Mouse (Mus musculus) c-Kit-positive CD71-positive TER-119-negative erythroid progenitor cells, embryonic 14.5 days (primary cell): ENCODE data around the gene Fastk.
"Not testable (repeated sequence)": the region's sequence is repeated elsewhere in the genome, so short reads cannot be mapped to it uniquely, and the experiment has no call there.

ENCODE experiments used
- DNase-seq: peaks from one replicate; pipeline ENCODE4 v3.0.0-alpha.2; 2013; ENCODE audit warnings: low read depth

Gene Fastk

DNA sequence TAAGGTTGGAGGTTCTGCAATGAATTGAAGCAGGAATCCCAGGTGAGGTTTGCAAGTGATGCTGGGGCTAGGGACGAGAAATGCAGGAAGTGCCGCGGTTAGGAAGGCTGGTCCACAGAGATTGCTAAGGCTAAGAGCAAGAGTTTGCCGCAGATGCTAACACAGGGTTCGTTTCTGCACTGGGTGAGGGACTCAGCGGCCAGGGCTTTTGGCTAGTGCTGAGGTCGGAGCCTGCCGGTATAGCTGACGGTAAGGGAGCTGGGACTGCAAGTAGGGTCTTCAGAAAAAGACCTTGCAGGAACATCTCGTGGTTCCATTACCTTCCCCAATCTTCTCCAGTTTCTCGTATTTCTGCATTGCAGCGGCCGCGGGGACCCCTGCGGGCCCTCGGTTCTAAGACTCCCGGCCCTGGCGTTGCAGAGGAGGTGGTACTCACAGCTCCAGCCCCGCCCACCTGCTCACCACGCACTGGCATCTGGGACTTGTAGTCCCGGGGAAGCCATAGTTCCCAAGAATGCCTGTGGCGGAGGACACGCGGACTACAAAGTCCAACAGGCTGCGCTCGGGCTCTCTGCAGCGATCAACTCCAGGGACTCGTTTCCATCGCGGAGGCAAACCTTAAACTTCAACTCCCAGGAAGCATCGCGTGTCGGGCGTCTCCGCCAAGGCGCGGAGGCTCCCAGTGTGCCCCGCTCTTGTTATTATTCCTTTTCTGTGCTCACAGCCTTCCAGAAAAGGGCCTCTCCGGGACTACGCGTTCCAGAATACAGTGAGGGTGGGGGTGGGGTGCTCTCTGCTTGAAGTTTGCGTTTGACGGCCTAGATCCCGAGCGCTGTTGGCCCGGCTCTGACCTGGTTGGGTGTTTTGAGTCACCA, 21.7 kb downstream of the Fastk start, which contains the start of the genes Cdk5 and Slc4a2:
Gene Cdk5, minus strand, starts transcription at position 402 of the 875 bp plus-strand sequence.
Gene Slc4a2, plus strand, starts transcription at position 709 of the 875 bp plus-strand sequence.
- peak; percentile 98 for DNase-seq

DNA sequence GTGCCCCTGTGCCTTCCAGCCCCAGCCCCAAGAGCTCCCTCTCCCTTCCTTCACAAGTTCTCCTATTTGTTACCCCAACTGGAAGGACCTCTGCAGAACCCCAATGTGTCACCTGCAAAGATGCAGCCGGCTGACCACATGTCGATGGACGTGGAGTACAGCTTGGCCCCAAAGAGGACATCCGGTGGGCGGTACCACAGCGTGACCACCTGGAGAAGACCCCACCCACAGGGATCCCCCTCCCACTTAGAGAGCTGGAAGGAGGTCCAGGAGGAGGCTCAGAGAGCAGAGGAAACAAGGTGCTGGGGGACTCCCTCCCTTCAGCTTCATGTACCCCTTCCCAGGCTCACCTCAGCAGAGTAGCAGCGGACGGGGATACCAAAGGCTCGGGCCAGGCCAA, 24.7 kb downstream of the Fastk start:
- DNase-seq, result no peak

DNA sequence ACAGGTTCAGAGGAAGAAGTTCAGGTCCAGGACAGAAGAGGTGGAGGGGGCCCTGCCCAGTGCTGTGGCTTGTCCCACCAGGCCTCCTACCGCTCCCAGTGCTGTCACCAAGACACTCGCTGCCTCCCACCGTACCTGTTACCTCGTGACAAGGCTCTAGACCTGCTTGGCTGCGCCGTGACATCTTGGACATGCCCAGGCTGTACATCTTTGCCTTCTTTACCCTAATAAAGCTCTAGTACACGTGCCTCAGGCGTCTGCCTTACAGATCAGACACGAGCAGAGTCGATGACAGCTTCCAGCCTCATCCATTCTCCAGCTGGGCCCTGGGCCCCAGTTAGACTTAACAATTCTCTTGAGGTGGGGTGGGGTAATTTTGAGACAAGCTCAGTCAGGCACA, 27.5 kb downstream of the Fastk start:
- DNase-seq, result no peak

DNA sequence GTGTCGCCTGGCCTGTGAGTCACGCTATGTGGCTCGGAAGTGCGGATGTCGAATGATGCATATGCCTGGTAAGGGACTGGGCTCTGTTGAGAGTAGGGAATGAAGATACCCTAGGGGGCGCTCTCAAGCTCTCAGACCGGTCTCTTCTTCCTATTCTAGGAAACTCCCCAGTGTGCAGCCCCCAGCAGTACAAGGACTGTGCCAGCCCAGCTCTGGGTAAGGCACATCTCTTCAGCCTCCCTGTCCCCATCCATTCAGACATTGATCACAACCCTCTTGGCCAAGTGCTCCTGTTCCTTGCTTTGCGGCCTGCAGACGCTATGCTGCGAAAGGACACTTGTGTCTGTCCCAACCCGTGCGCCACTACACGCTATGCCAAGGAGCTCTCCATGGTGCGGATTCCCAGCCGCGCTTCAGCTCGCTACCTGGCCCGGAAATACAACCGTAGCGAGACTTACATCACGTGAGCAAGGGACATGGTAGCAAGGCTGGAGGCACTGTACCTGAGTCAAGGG, 28.8 kb downstream of the Fastk start:
- peak; percentile 64 for DNase-seq

DNA sequence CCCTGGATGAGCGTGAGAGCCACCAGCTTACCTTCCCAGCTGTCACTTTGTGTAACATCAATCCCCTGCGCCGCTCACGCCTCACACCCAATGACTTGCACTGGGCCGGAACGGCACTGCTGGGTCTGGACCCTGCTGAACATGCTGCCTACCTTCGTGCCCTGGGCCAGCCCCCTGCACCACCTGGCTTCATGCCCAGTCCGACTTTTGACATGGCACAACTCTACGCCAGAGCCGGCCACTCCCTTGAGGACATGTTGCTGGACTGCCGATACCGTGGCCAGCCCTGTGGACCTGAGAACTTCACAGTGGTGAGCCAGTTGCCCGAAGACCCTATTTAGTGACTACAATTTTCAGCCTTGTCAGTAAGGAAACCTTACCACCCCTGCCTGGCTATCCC, 31.1 kb downstream of the Fastk start:
- no peak for DNase-seq

DNA sequence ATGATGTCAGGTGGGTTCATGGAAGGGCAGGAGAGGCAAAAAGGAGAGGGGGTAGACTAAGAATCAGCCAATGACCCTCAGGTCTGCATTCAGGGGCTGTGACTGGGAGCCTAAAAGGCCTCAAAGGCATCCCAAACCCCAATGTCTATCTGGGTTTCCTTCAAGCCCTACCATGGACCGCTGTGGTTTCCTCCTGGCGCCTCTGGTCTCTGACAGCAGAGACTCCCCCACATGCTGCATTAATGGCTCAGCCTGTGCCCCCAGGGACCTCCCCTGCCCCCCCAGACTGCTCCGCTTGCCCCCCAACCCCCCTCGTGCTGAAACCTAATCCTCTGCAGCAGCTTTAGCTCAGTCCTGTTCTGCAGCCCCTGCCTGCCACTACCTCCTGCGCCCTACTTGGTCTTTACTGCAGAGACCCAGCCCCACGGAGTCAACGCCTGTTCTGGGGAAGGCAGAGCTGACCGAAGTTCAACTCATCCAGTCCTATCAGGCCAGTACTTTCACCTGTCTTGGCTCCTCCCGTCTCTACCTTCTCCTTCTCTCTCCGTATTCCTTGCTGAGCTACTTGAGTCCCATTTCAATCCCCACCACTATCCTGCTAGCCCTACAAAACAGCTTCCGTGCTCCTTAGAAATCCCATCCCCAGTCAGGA, 31.9 kb downstream of the Fastk start, which contains the start of gene Asic3:
Gene Asic3, plus strand, starts transcription at position 351 of the 652 bp plus-strand sequence.
- no peak for DNase-seq

DNA sequence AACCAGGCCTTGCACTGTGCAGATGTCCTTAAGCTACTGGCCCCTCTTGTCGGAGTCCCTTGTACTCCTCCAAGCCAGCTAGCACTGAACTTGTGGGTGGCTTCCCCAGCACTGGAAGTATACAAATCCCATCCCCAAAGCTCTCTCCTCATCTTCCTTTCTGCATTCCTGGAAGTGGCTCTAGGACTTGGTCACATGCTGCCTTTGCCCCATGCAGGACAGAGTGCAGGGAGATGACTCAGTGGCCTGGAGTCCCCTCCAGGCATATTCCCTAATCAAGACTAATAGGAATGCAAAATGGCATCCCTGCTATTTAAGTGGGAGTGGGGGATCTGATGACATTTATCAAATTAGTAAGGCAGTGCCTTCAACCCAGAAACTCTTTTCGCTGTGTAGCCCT, 33.0 kb downstream of the Fastk start:
- DNase-seq, result no peak

DNA sequence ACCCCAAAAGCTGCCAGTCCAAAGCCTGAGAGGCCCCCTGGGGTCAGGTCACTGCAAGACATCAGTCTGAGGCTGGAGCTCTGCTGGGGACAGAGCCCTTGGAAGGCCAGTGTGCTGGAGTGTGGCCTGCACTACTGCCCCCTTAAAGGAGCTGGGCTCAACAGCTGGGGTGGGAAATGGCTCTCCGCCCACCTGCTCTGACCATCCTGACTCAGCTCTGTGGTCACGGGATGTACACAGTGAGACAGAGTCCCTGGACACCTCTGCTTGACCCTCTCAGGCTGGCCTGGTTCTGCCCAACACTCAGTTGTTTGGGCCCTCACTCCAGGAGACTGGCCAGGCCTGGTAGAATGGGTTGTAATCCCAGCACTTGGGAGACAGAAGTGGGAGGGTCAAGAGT, 35.6 kb downstream of the Fastk start:
- no peak for DNase-seq

DNA sequence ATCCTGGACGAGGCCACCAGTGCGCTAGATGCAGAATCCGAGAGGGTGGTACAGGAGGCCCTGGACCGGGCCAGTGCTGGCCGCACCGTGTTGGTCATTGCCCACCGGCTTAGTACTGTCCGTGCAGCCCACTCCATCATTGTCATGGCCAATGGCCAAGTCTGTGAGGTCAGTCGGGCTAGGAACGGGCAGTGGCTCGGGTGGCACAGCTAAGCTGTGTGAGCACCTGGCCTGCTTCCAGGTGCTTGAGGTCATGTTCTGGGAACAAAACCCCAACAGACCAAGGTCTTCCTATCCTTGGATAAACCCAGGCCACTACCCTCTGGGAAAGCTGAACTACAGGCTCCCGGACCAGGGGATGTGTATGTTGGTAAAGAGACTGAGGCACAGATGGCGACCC, 36.4 kb downstream of the Fastk start:
- DNase-seq, result no peak

DNA sequence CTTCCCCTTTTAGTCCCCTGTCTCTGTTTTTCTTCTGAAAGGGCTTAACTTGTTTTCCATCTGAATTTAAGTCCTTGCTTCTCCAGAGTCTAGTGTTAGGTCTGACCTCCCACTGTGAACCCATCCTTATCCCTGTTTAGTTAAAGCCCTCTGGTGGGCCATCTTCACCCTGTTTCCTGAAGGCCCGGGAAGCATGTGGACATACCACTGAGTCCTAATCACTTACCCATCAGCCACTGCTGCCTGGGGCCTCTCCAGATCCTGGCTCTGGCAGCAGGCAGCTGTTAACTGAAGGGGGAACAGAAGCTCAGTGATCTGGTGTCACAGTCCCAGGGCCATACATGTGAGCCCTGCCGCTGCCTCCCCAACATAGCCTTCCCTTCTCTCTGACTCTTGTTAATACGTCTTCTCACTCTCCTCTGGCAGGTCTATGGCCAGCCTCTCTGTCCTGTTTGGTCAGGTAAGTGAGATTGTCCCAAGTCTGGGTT, 39.7 kb downstream of the Fastk start:
- DNase-seq, result no peak

DNA sequence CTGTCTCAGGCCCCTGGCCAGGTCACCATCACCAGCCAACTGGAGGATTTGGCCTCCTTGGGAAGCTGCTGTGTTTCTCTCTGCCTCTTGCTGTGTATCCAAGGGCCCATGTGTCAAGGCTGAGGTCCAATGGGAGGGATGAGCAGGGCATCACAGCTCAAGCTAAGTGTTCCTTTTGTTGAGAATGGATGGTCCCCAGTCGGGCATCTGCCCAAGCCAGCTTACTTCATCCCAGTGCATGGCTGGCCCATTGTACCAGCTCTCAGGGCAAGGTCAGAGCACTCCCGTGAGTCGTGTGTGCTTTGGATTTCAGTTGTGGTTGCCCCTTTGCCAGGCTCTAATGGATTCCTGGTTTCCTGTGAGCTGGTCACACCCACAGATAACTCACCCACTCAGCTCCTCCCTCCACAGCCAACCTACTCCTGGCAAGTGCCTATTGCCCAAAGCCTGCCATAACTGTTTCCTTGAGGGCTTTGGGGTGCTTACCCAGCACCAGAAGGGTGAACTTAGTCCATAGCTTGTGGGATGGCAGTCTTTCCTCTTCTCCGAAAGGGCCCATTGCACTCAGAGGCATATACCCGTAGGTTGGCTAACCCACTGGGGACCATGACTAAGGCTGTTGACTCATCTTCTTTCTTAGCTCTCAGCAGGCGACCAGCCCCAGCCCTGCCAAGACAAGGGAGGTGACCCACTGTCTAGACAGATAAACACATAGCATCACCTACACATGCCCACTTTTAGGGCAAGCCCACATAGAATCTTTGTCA, 40.3 kb downstream of the Fastk start:
- DNase-seq, result no peak

DNA sequence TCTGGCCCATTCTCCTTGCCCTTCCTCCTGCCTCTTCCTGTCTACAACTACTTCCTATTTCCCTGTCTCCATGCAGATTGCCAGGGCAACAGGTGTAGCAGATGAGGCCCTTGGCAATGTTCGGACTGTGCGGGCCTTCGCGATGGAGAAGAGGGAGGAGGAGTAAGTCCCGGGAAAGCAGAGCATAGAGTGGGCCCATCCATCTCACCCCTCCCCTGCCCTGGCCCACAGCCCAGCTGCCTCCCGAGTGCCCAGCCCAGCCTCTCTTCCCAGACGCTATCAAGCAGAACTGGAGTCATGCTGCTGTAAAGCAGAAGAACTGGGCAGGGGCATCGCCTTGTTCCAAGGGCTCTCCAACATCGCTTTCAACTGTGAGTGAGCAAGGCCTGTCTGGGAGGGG, 43.1 kb downstream of the Fastk start:
- no peak for DNase-seq

DNA sequence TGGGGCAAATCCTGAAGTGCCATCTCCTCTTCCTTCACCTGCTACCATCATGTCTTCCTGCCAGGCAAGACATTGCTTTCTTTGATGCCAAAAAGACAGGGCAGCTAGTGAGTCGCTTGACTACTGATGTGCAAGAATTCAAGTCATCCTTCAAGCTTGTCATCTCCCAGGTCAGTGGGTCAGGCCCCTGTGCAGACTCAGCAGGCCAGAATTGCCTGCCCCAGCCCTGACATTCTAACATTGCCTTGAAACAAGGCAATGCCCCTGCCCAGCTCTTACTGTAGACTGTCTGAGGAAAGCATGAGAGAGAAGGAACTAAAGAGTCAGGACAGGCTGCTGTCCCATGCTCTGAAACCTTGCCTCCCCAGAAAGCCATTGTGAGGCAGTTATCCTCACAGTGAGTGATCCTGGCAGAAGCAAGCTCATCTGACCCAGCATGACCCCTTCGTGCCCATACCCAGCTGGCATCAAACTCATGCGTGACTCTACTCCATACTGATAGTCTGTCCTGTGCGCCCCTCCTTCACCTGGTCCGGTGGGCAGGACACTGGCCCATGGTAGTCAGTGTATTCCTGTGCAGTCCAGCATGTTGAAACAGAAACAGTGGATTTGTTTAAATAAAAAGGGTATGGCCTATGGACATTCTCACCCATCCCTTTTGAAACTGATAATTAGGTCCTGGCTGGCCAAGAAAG, 44.0 kb downstream of the Fastk start:
- DNase-seq, result no peak

DNA sequence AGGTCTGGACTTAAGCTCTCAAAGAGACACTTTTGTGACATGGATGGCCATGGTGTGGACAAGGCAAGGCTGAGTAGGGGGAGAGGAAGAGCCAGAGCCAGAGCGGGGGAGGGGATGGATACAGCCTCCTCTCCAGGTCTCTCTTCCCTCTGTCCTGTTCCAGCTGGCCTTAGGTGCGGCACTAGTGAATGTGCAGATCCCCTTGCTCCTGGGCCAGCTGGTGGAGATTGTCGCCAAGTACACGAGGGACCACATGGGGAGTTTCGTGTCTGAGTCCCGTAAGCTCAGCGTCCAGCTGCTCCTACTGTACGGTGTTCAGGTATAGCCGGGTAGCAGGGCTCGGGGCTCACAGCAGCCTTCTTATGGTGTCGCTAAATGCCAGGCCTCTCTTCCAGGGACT, 44.7 kb downstream of the Fastk start:
- DNase-seq, result no peak

DNA sequence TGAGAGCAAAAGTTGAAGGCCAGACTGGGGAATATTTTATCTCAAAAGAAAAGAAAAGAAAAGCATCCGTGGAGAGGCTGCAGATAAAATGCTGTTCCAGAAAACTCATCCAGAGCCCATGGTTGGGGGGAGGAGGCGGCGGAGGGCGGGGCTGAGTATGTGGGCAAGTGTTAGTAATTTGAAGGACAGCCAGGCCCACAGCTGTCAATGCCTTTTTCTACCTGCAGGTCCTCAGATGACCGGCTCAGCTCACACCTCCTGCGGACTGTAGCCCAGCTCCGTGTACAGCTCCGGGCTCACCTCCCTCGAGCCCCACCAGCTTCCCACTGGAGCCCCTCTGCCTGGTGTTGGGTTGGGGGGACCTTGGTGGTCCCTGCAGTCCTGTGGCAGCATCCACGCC, 45.4 kb downstream of the Fastk start:
- no peak for DNase-seq

DNA sequence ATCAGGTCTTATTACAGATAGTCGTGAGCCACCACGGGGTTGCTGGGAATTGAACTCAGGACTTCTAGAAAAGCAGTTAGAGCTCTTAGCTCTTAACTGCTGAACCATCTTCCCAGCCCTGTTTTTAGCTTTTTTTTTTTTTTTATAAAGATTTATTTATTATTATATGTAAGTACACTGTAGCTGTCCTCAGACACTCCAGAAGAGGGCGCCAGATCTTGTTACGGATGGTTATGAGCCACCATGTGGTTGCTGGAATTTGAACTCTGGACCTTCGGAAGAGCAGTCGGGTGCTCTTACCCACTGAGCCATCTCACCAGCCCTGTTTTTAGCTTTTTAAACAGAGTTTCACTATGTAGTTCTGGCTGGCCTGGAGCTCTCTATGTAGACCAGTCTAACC, 48.8 kb downstream of the Fastk start:
- DNase-seq, result not testable (repeated sequence)

DNA sequence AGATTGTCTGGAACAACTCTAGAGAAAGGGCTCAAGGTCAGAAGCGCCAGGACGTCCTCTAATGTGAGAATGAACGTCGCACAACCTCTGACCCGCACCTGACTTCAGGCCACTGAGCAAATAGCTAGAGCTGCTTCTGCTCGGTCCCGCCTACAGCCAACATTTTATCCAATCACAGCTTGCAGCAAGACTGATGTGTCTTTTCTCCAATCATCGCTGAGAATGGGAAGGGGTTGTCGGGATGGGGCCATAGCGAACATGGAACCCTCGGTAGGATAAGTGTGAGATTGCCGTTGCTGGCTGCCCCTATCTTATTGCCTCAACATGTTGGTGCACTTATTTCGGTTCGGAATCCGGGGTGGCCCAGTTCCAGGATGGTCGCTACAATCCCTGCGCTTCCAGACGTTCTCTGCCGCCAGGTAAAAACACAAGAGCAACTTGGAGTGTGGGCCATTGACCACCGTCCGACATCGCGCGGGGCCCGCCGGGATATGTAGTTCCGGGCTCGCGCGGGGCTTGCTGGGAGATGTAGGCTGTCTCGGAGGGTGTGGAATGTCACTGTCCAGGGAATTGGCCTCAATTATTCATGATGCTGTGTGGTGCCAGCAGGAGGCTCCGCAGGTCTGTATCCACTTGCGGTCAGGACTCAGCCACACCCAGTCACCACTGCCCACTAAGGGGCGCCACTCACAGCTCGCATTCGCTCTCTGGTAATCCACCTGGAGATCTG, 50.8 kb downstream of the Fastk start:
- DNase-seq, result peak; percentile 95

DNA sequence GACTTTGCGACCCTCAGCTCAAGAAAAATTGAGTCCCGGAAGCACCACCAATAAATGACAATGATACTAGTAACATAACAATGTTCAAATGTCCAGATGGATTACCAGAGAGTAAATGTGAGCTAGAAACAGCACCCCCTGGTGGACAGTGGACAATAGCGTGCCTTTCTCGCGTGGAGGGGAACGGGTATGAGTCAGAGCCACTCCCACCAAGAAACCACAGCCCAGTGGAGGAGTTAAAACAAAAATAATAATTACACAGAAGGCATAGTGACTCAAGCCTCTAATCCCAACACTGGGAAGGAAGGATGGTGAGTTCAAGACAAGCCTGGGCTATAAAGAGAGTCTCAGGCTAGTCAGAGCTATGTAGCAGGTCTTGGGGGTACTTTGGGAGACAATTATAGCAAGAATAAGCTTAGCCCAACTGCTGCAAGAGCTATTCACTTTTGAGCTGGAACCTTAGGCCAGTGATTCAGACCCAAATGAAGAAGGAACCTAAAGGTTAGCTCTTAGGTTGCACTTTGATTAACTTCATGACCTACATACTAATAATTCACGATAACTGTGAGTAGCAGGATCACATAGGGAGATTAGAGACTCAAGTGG, 51.6 kb downstream of the Fastk start, which contains the start of gene Abcb8:
Gene Abcb8, plus strand, starts transcription at position 272 of the 606 bp plus-strand sequence.
- peak; percentile 85 for DNase-seq

DNA sequence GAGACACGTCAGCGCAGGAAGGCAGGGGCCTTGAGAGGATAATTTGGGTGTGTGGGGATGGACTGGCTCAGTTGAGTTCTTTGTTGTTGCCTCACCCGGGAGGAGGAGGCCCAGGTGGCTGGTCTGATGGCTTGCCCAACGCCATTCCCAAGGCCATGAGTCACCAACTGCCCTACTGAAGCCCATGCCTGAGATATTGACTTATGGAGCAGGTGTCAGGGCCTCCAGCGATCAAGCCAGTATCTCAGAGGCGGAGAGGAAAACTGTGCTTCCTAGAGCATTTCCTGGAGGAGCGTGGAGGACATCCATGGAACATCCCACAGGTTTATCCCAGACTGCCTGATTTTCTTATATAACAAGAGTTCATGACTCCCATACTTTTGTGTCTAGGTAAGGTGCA, 52.4 kb downstream of the Fastk start:
- DNase-seq, result no peak

DNA sequence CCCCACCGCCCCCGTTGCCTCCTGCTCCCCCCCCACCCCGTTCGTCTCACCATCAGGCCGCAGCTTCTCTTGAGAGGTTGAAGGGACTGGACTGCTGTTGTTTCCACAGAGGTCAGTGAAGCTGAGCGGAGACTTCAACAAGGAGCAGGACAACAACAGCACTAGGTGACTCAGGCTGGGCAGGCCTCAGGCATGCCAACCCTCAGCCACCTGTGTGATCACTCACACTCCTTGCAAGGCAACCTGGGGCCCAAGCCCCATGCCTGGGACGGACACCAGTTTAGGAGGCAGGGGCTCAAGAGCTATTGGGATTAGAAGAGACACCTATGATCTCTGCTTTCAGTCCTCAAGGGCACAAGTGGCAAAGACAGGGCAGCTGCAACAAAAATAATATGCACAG, 53.2 kb downstream of the Fastk start, which contains the start of gene Atg9b:
Gene Atg9b, minus strand, starts transcription at position 280 of the 400 bp plus-strand sequence.
- no peak for DNase-seq
